Mouse (Mus musculus) urinary bladder, postnatal 10 days (tissue): ENCODE results near the gene Plcg1.

Experiments used
- DNase-seq: peaks from one replicate; pipeline ENCODE4 v3.0.0; 2022; ENCODE audit warnings: low spot score

The Plcg1 gene

GRCm38 (mm10) chr2:160770409-160770808 is 39.3 kb downstream of the Plcg1 start:
- DNase-seq, result no peak

GRCm38 (mm10) chr2:160770871-160771270 is 39.8 kb downstream of the Plcg1 start:
- no peak for DNase-seq

GRCm38 (mm10) chr2:160771325-160772276 is 40.5 kb downstream of the Plcg1 start:
- no peak for DNase-seq

GRCm38 (mm10) chr2:160778034-160778433 is 46.9 kb downstream of the Plcg1 start:
- no peak for DNase-seq

GRCm38 (mm10) chr2:160780154-160780833 is 49.2 kb downstream of the Plcg1 start:
- no peak for DNase-seq

GRCm38 (mm10) chr2:160780834-160781219 is 49.7 kb downstream of the Plcg1 start:
- no peak for DNase-seq

GRCm38 (mm10) chr2:160786333-160786732 is 55.2 kb downstream of the Plcg1 start:
- DNase-seq, result no peak

- no peak for DNase-seq
These were observed 57.9 kb downstream of the Plcg1 start for GRCm38 (mm10) chr2:160789046-160789445.

- no peak for DNase-seq
These were observed 58.6 kb downstream of the Plcg1 start for GRCm38 (mm10) chr2:160789741-160790140.

- no peak for DNase-seq
These were observed 62.0 kb downstream of the Plcg1 start for GRCm38 (mm10) chr2:160793117-160793516.

GRCm38 (mm10) chr2:160796973-160797372 is 65.9 kb downstream of the Plcg1 start:
- no peak for DNase-seq

- no peak for DNase-seq
These were observed 67.1 kb downstream of the Plcg1 start for GRCm38 (mm10) chr2:160798206-160798605.

- no peak for DNase-seq
These were observed 69.9 kb downstream of the Plcg1 start for GRCm38 (mm10) chr2:160800967-160801366.

GRCm38 (mm10) chr2:160802326-160802725 is 71.2 kb downstream of the Plcg1 start:
- DNase-seq, result no peak

- no peak for DNase-seq
These were observed 73.9 kb downstream of the Plcg1 start for GRCm38 (mm10) chr2:160804794-160805527.

GRCm38 (mm10) chr2:160806091-160806521 is 75.0 kb downstream of the Plcg1 start:
- no peak for DNase-seq

- no peak for DNase-seq
These were observed 79.3 kb downstream of the Plcg1 start for GRCm38 (mm10) chr2:160810376-160810775.

GRCm38 (mm10) chr2:160810802-160811201 is 79.7 kb downstream of the Plcg1 start:
- DNase-seq, result no peak
